Mouse (Mus musculus) lung, adult 2 months (tissue): ENCODE results near the gene Gpr132.

Experiments
- CTCF ChIP-seq: fragments of 200-500 bp; IDR thresholded peaks from 2 replicates; pipeline ENCODE4 v1.5.1; 2011; ENCODE audit warnings: mild to moderate bottlenecking, low read length, control low read depth; ENCODE audit not compliant: insufficient read depth
- POLR2A ChIP-seq: fragments of 200-500 bp; IDR thresholded peaks from 2 replicates; pipeline ENCODE4 v1.6.1; 2011; ENCODE audit warnings: low read depth, mild to moderate bottlenecking, control low read depth, low read length, borderline replicate concordance; ENCODE audit errors: extremely low read depth

DNA sequence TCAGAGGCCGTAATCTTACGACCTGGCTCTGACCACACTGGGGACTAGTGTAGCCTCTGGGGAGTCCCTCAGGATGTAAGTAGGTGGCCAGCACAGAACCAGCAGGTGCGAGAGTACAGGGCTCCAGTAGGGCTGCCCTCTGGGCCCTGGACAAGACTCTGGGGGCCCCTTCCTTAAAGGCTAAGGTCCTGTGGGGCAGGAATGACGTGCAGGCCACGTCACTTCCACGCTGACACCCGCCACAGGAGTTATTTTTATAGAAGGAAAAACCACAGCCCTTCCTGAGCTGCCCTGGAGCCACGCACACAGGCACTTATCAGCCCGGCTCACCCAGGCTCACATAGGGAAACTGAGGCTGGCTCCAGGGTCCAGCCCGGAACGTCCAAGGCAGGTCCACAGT, 49.5 kb upstream of the Gpr132 start:
- TF ChIP-seq POLR2A (peak; percentile 47; the same call in 1 of the 2 replicates), CTCF (no peak)
